Comparison of ENCODE assay signal across 7 mouse cellular contexts in the genomic region with DNA sequence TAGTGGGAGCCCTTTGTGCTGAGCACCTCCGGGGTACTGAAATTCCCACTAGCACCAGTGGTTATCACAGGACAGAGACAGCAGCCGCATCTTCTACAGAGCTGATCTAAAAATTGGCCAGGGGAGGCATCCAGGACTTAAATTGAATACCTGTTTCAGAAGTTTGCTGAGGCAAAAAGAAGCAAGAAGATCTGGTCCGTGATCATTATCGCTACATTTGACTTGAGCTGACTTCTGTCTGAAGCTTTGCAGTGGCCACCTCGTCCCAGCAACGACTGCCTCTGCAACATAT.
DNase-seq lines count a peak whose midpoint lies in the region; ATAC-seq and TF ChIP-seq lines count a peak whose summit lies in the region.

No protein-coding gene starts in this region.

- TF ChIP-seq CTCF in intestine, postnatal 0 days (IDR thresholded peaks at IDR 0.05; ENCODE audit: low read depth): no peak

- no peak for ATAC-seq in liver, embryonic 11.5 days (replicated peaks; ENCODE audit: low FRiP score)
- ATAC-seq in forebrain, embryonic 11.5 days (replicated peaks; ENCODE audit: low FRiP score): no peak
- no peak for ATAC-seq in intestine, postnatal 0 days
- ATAC-seq in neural tube, embryonic 14.5 days (ENCODE audit: low read depth): no peak

- peak overlapping the region; percentile 40; the same call in 1 of the 2 replicates for H3K4me3 ChIP-seq in liver, embryonic 11.5 days (ENCODE audit: low read depth, low read length)
- peak overlapping the region; percentile 27 for H3K4me3 ChIP-seq in forebrain, embryonic 11.5 days (ENCODE audit: low read depth, low read length)
- no peak overlapping the region for H3K4me3 ChIP-seq in intestine, postnatal 0 days (ENCODE audit: low read depth, low read length)
- H3K4me3 ChIP-seq in neural tube, embryonic 14.5 days (ENCODE audit: low read depth, low read length): peak overlapping the region; percentile 25; the same call in 1 of the 2 replicates

- H3K9me3 ChIP-seq in liver, embryonic 11.5 days (ENCODE audit: control insufficient read depth, low read length): no peaks in the 10 kb centered on the region
- no peaks in the 10 kb centered on the region for H3K9me3 ChIP-seq in forebrain, embryonic 11.5 days (ENCODE audit: control insufficient read depth, low read length)
- H3K9me3 ChIP-seq in intestine, postnatal 0 days (ENCODE audit: control insufficient read depth): no peaks in the 10 kb centered on the region
- H3K9me3 ChIP-seq in neural tube, embryonic 14.5 days (ENCODE audit: control insufficient read depth, low read length): no peaks in the 10 kb centered on the region

- H3K27ac ChIP-seq in liver, embryonic 11.5 days (ENCODE audit: low read depth, low read length): no peak overlapping the region; the same call in 1 of the 2 replicates
- peak overlapping the region; percentile 54; the same call in 1 of the 2 replicates for H3K27ac ChIP-seq in forebrain, embryonic 11.5 days (ENCODE audit: low read depth, low read length)
- H3K27ac ChIP-seq in intestine, postnatal 0 days (ENCODE audit: low read depth, low read length): no peak overlapping the region
- no peak overlapping the region for H3K27ac ChIP-seq in neural tube, embryonic 14.5 days (ENCODE audit: low read depth, low read length)

- H3K4me1 ChIP-seq in liver, embryonic 11.5 days (replicated peaks; ENCODE audit: control insufficient read depth, insufficient read depth, low read length): peaks cover 9% of the 10 kb centered on the region; the same call in 1 of the 2 replicates
- H3K4me1 ChIP-seq in forebrain, embryonic 11.5 days (replicated peaks; ENCODE audit: control insufficient read depth, insufficient read depth, low read length): peaks cover 3% of the 10 kb centered on the region
- H3K4me1 ChIP-seq in intestine, postnatal 0 days (replicated peaks; ENCODE audit: control insufficient read depth, insufficient read depth, low read length): no peaks in the 10 kb centered on the region
- peaks cover 8% of the 10 kb centered on the region for H3K4me1 ChIP-seq in neural tube, embryonic 14.5 days (ENCODE audit: control insufficient read depth, insufficient read depth, low read length)

- DNase-seq in liver, embryonic 11.5 days (ENCODE audit: low spot score): no peak
- DNase-seq in liver: no peak
- no peak for DNase-seq in forebrain, embryonic 11.5 days (ENCODE audit: low spot score)
- no peak for DNase-seq in layer of hippocampus, postnatal 14 days (ENCODE audit: low spot score in 2 of 2)
- DNase-seq in ovary, postnatal 36 days (ENCODE audit: low spot score): no peak

- no peaks in the 10 kb centered on the region for H3K36me3 ChIP-seq in liver, embryonic 11.5 days (ENCODE audit: control insufficient read depth, insufficient read depth, low read length)
- no peaks in the 10 kb centered on the region for H3K36me3 ChIP-seq in forebrain, embryonic 11.5 days (ENCODE audit: control insufficient read depth, insufficient read depth, low read length)
- H3K36me3 ChIP-seq in intestine, postnatal 0 days (ENCODE audit: control insufficient read depth, insufficient read depth): no peaks in the 10 kb centered on the region
- no peaks in the 10 kb centered on the region for H3K36me3 ChIP-seq in neural tube, embryonic 14.5 days (ENCODE audit: control insufficient read depth, insufficient read depth, low read length)

- 19% methylated on average over 6 of the region's 6 CpGs for WGBS in liver, embryonic 11.5 days
- 14% methylated on average over 6 of the region's 6 CpGs for WGBS in forebrain, embryonic 11.5 days
- WGBS in intestine, postnatal 0 days: 34% methylated on average over 6 of the region's 6 CpGs
- WGBS in neural tube, embryonic 14.5 days: 17% methylated on average over 6 of the region's 6 CpGs

- H3K9ac ChIP-seq in liver, embryonic 11.5 days (ENCODE audit: low read depth, low read length): no peak overlapping the region
- peak overlapping the region; percentile 62 for H3K9ac ChIP-seq in forebrain, embryonic 11.5 days (ENCODE audit: low read length)
- no peak overlapping the region for H3K9ac ChIP-seq in intestine, postnatal 0 days (ENCODE audit: low read depth, low read length)
- H3K9ac ChIP-seq in neural tube, embryonic 14.5 days (replicated peaks; ENCODE audit: low read depth, low read length): 0 out of 2 replicates have a peak overlapping the region, but pooled peaks have one; percentile 32

- H3K4me2 ChIP-seq in liver, embryonic 11.5 days: peak overlapping the region; percentile 63
- peak overlapping the region; percentile 62 for H3K4me2 ChIP-seq in forebrain, embryonic 11.5 days (ENCODE audit: low read depth, low read length, severe bottlenecking)
- H3K4me2 ChIP-seq in intestine, postnatal 0 days (replicated peaks; ENCODE audit: low read depth): peak overlapping the region; percentile 60
- H3K4me2 ChIP-seq in neural tube, embryonic 14.5 days (ENCODE audit: low read depth, low read length): peak overlapping the region; percentile 60

- H3K27me3 ChIP-seq in liver, embryonic 11.5 days (replicated peaks; ENCODE audit: control insufficient read depth, insufficient read depth, low read length): no peaks in the 10 kb centered on the region
- H3K27me3 ChIP-seq in forebrain, embryonic 11.5 days (ENCODE audit: control insufficient read depth, insufficient read depth, low read length): no peaks in the 10 kb centered on the region
- H3K27me3 ChIP-seq in intestine, postnatal 0 days (replicated peaks; ENCODE audit: control insufficient read depth, insufficient read depth, low read length): no peaks in the 10 kb centered on the region
- no peaks in the 10 kb centered on the region for H3K27me3 ChIP-seq in neural tube, embryonic 14.5 days (ENCODE audit: control insufficient read depth, insufficient read depth, low read length)

Comparison
In these comparisons a context has a peak if more than half of its experiments do, and no peak if none do; other contexts are left out.
1. H3K9ac ChIP-seq: peak in forebrain, embryonic 11.5 days (single experiment) and neural tube, embryonic 14.5 days (single experiment); none in liver, embryonic 11.5 days (single experiment) and intestine, postnatal 0 days (single experiment).
2. Peak in every context shown above with its lines, with median percentiles within 50 percentile points of each other: H3K4me2 ChIP-seq.